Mouse (Mus musculus) thymus, postnatal 10 days (tissue): ENCODE results near the gene Gzmd.

ENCODE experiments used
- DNase-seq, 2 experiments: peaks; one replicate each; pipeline ENCODE4 v3.0.0; 2021; ENCODE audit warnings: low spot score in 2 of 2

Gzmd gene

GRCm38 (mm10) chr14:56082016-56082415 is 50.4 kb downstream of the Gzmd start:
- no peak for DNase-seq
